Mouse (Mus musculus) small intestine, adult 2 months (tissue): ENCODE measurements at regions not wholly inside any gene's neighbourhood (a gene's known extent, or its start where the extent isn't known, plus 50 kb on each side); places are given as distances from the start of the nearest gene placed in this dataset.

Source experiments
- CTCF ChIP-seq: fragments of 200-500 bp; IDR thresholded peaks from 2 replicates; pipeline ENCODE4 v1.5.1; 2012; ENCODE audit warnings: low read depth, mild to moderate bottlenecking, control low read depth, inconsistent platforms, low read length, moderate library complexity, mixed read lengths; ENCODE audit not compliant: insufficient replicate concordance, insufficient read length; ENCODE audit errors: extremely low read depth
- POLR2A ChIP-seq: fragments of 200-500 bp; IDR thresholded peaks from 2 replicates; pipeline ENCODE4 v1.6.1; 2012; ENCODE audit warnings: low read depth, mild to moderate bottlenecking, control low read depth, inconsistent platforms, low read length, moderate library complexity

DNA sequence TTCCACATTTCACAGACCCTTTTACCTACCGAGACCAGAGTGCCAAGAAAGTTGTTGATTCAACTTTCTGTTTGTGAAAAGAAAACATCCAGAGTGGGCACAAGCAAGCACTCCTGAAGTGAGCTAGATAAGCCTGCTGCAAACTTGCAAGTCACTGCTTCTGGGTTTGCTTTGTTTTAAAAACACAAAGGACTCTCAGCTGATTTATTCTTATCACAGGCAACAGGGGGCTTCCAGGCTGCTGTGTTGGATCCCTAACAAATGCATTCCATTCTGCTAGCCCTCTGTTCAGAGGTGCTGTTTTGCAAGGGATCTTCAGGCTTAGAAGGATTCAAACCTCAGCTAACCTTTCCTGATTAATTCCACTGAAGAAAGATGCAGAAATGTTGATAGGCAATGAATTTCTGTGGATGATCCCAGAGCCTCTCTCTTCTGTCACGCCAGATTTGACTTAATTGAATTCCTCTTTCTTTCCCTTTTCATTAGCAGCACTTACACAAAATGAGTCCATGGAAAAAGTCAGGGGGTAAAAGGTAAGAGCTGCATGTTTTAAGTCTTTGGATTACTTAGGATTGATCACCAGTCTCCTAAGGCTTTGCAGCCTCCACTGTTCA lies 103.7 kb upstream of the Col8a1 start:
- no peak for TF ChIP-seq POLR2A
- TF ChIP-seq CTCF, result no peak
